Mouse (Mus musculus) liver, embryonic 14.5 days (tissue): Measurements from ENCODE around the gene Ing5. TPM values are rescaled to one million over a fixed set of nuclear protein-coding genes. Genes with fewer than 3 reads are reported as not detected.

Experiments
- ATAC-seq: fragments of 200-750 bp; cut with Nextera tagmentation; 2 replicates; pipeline ENCODE4 v1.8.0; 2017; ENCODE audit warnings: moderate number of reproducible peaks, mild to moderate bottlenecking, moderate library complexity; ENCODE audit not compliant: insufficient read depth
- DNase-seq, 3 experiments: peaks; one replicate each; pipeline ENCODE4 v3.0.0-alpha.2; 2012 to 2013; ENCODE audit warnings: low read depth in 3 of 3, low spot score in 3 of 3
- H3K27ac ChIP-seq: fragments of 300-500 bp; sonication (generic); 2 replicates; pipeline ENCODE4 v1.5.1; 2014; ENCODE audit warnings: moderate library complexity, mild to moderate bottlenecking, control low read depth, inconsistent platforms
- H3K27me3 ChIP-seq: fragments of 300-500 bp; sonication (generic); 2 replicates; pipeline ENCODE4 v1.6.1; 2014; ENCODE audit warnings: mild to moderate bottlenecking, low read length, moderate library complexity; ENCODE audit not compliant: control insufficient read depth, insufficient read depth
- H3K36me3 ChIP-seq: fragments of 300-500 bp; sonication (generic); replicated peaks from 2 replicates; pipeline ENCODE4 v1.6.1; 2014; ENCODE audit warnings: low read depth; ENCODE audit not compliant: control insufficient read depth, insufficient read depth
- H3K4me1 ChIP-seq, 2 experiments: fragments of 200-500 bp in 1 of 2; fragments of 300-500 bp in 1 of 2; sonication (generic) in 1 of 2; replicated peaks; 2 replicates each; pipeline ENCODE4 v1.6.1; 2012 to 2014; ENCODE audit warnings: antibody characterized with exemption in 1 of 2, inconsistent platforms in 1 of 2, low read length in 1 of 2; ENCODE audit not compliant: control insufficient read depth in 2 of 2, insufficient read depth in 2 of 2
- H3K4me2 ChIP-seq: fragments of 300-500 bp; sonication (generic); 2 replicates; pipeline ENCODE4 v1.6.1; 2014; ENCODE audit warnings: low read depth, mild to moderate bottlenecking, control low read depth, moderate library complexity
- H3K4me3 ChIP-seq, 2 experiments: fragments of 200-500 bp in 1 of 2; fragments of 300-500 bp in 1 of 2; sonication (generic) in 1 of 2; 2 replicates each; pipeline ENCODE4 v1.5.1; 2012 to 2014; ENCODE audit warnings: low read depth in 2 of 2, low read length in 2 of 2, mild to moderate bottlenecking in 2 of 2, control low read depth in 1 of 2, inconsistent platforms in 1 of 2, moderate library complexity in 1 of 2; ENCODE audit not compliant: insufficient read depth in 1 of 2
- H3K9ac ChIP-seq: fragments of 300-500 bp; sonication (generic); replicated peaks from 2 replicates; pipeline ENCODE4 v1.6.1; 2014; ENCODE audit warnings: mild to moderate bottlenecking, control low read depth, moderate library complexity
- H3K9me3 ChIP-seq: fragments of 300-500 bp; sonication (generic); 2 replicates; pipeline ENCODE4 v1.6.1; 2016; ENCODE audit warnings: low read length, mixed read lengths; ENCODE audit not compliant: control insufficient read depth
- CTCF ChIP-seq: IDR thresholded peaks from 2 replicates; pipeline ENCODE4 v1.5.1; 2016; ENCODE audit warnings: antibody characterized with exemption, low read depth, control low read depth
- EP300 ChIP-seq: IDR thresholded peaks from 2 replicates; pipeline ENCODE4 v1.6.1; 2016; ENCODE audit warnings: antibody characterized with exemption, low read depth
- WGBS: fragments of 180-500 bp; shearing (Covaris S2); extraction: QIAGEN DNeasy Blood & Tissue Kit; methylation state at CpG from one replicate; pipeline ENCODE4 v1.1.7; 2014; ENCODE audit not compliant: insufficient replicate concordance; 5-methylcytosine and 5-hydroxymethylcytosine counted together
- polyA plus RNA-seq, 2 experiments: library from polyadenylated mRNA; depleted of rRNA in 1 of 2; stranded (reverse) in 1 of 2; unstranded in 1 of 2; fragments of >200 nt; fragmentation: Nextera tagmentation in 1 of 2; extraction: Ambion mirVana in 1 of 2; gene quantifications; 2 replicates each; pipeline versions ENCODE4 v1.2.1 to v1.2.3; 2012 to 2014

Gene Ing5
- polyA plus RNA-seq, 2 experiments, result 6.9 to 7.6 TPM

DNA sequence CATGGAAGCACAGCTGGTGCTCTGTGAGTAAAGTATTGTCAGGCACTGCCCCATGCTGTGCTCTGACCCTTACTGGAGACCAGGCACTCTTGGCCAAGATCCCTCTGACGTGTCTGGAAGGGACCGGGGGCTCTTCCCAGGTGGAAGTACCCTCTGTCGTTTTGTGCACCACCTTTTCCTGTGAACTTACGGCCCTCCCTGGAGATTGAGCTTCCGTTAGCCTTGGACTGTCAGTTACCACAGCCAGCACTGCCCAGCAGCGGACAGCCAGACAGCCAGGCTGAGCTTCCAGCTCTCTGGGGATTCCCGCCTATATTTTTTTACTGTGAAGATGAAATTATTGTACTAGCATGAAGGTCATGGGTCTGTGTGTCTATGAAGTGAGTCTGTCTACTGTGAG, 15.0 kb downstream of the Ing5 start:
- no peak overlapping the region for H3K9ac ChIP-seq
- no peaks in the 10 kb centered on the region for H3K27me3 ChIP-seq
- ATAC-seq (no peak), DNase-seq (no peak)
- peaks cover 48% of the 10 kb centered on the region for H3K36me3 ChIP-seq
- H3K9me3 ChIP-seq, result no peaks in the 10 kb centered on the region
- H3K27ac ChIP-seq, result no peak overlapping the region
- H3K4me1 ChIP-seq, result peaks cover 0 to under 1% of the 10 kb centered on the region in 2 experiments; a peak in 2 of 4 replicates
- no peak overlapping the region for H3K4me3 ChIP-seq
- 81% methylated on average over 7 of the region's 7 CpGs for WGBS
- no peak for TF ChIP-seq CTCF
- no peak for TF ChIP-seq EP300
- no peak overlapping the region for H3K4me2 ChIP-seq

DNA sequence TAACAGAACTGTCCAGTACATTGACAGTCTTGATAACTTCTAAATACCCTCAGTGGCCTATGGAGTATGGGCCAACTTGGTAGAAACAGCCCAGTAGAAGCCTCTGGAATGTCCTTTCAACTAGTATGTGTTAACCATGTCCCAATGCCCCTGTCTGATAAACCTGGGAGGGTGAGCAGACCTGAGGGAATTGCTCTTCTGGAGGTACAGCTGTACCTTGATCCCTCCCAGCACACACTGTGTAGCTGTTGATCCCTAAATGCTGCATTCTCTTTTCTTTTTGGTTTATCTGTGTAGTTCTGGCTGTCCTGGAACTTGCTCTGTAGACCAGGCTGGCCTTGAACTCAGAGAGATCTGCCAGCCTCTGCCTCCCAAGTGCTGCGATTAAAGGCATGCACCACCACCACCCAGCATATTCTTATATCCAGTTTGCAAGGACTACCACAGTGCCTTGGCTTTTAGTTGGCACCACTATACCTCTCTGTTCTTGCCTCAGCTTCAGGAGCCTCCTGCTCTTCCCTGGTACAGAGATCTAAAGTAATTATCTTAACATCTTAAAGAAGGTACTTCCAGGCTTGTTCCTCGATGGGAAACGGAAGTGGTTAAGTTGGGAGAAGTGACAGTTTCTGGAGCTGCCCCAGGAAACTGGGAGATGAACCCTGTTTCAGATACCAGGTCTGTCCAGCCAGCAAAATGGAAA, 20.2 kb downstream of the Ing5 start:
- H3K4me3 ChIP-seq, result no peak overlapping the region
- H3K4me1 ChIP-seq, result peaks cover 13 to 17% of the 10 kb centered on the region in 2 experiments
- H3K4me2 ChIP-seq, result peak overlapping the region; percentile 99
- ATAC-seq, result no peak
- DNase-seq, result no peak
- H3K9ac ChIP-seq, result peak overlapping the region; percentile 82
- 63% methylated on average over 3 of the region's 3 CpGs for WGBS
- no peaks in the 10 kb centered on the region for H3K9me3 ChIP-seq
- peak overlapping the region; percentile 96 for H3K27ac ChIP-seq
- TF ChIP-seq CTCF, result no peak
- TF ChIP-seq EP300, result no peak
- peaks cover 9% of the 10 kb centered on the region for H3K36me3 ChIP-seq
- no peaks in the 10 kb centered on the region for H3K27me3 ChIP-seq

DNA sequence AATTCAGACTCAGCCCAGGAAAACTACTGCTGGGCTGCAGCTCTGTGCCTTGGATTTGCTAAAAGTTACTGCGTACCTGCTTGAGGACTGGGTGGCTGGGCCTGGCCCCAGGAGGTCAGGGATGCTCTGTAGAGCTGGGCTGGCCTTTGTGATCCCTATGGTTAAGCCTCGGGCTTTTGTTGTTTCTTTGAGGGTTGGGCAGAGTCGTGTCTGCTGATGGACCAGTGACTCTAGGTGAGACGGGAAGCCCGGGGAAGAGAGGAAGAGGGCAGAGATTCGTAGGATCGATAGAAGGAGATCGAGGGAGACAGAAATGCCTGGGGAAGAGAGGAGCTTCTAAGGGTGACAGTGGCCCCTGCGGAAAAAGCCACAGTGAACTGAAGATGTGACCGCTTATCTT, 20.8 kb downstream of the Ing5 start, which contains the start of gene D2hgdh:
Gene D2hgdh, plus strand, starts transcription at position 301 of the 400 bp plus-strand sequence.
- ATAC-seq (peak; percentile 26), DNase-seq (no peak)
- Histone ChIP-seq H3K4me1 (peaks cover 13 to 17% of the 10 kb centered on the region in 2 experiments), H3K9me3 (no peaks in the 10 kb centered on the region), H3K36me3 (peaks cover 3% of the 10 kb centered on the region), H3K27me3 (no peaks in the 10 kb centered on the region), H3K27ac (peak within 1 kb of the TSS; percentile 96), H3K4me2 (peak within 1 kb of the TSS; percentile 99), H3K4me3 (peak within 1 kb of the TSS; percentile 61 to 72), H3K9ac (peak within 1 kb of the TSS; percentile 82)
- TF ChIP-seq EP300 (no peak), CTCF (no peak)
- WGBS, result 9% methylated on average over 10 of the region's 10 CpGs

DNA sequence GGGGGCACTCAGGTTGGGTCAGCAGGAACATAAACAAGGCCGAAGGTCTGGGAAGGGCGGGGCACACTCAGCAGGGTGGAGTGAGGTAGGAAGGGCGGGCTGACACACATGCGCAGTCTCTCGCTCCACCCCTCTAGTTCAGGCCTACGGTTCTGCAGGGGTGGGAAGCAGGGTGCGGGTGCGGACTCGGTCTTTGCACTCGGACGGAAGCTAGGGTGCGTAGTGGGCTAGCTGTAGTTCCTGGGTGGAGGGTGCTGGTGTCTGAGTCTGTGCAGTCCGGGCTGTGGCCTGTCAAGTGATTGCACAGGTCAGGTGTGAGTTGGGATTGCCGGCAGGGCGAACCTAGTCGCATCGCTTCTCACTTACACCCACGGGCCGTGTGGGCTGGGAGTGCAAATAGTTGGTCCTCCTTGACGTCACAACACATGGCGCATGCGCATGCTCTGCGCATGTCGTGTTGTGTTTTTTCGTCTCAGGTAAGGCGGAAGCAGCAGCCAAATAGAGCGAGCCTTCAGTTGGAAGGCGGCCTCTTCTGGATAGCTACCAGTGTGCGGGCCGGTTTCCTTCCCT, 21.4 kb downstream of the Ing5 start:
- DNase-seq (peak; percentile 91 to 95 (median 92)), ATAC-seq (peak; percentile 99)
- H3K4me3 ChIP-seq, result peak overlapping the region; percentile 61 to 72
- peaks cover 13 to 17% of the 10 kb centered on the region in 2 experiments for H3K4me1 ChIP-seq
- TF ChIP-seq CTCF, result peak; percentile 57
- TF ChIP-seq EP300, result no peak
- H3K27me3 ChIP-seq, result no peaks in the 10 kb centered on the region
- H3K9ac ChIP-seq, result peak overlapping the region; percentile 82
- peaks cover 2% of the 10 kb centered on the region for H3K36me3 ChIP-seq
- H3K27ac ChIP-seq, result peak overlapping the region; percentile 96
- peak overlapping the region; percentile 99 for H3K4me2 ChIP-seq
- no peaks in the 10 kb centered on the region for H3K9me3 ChIP-seq
- WGBS, result under 1% methylated on average over 30 of the region's 30 CpGs

DNA sequence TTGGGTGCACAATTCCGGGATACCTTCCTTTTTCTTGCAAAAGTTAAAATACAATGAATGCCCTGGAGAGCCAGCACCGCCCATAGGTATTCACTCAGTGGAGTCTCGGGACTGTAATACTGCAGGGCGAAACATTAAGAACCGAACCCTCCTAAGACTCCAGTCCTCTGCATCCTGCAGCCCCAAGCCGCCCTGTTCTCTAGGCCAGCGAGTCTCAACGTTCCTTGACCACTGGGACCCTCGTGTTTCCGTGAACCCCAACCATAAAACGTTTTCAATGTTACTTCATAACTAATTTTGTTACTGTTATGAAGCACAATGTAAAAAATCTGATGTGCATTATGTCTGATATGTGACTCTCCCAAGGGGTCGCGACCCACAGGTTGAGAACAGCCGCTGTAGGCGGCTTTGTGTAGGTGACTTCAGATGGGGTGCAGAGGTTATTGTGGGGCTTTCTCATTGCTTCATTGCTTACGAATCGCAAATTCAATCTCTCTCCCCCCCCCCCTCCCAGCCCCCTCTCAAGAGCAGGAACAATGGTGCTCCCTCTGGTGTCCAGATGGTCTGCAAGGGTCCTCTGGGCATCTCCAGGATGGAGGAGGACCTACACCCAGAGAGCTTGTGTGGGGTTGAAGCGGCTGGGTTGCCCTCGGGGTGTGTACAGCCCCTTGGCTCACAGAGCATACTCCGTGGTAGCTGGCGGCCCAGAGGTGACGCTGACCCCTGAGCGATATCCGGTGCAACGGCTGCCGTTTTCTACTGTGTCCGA, 22.2 kb downstream of the Ing5 start:
- TF ChIP-seq EP300, result no peak
- TF ChIP-seq CTCF, result 0 out of 2 replicates have a peak, but pooled peaks have one; percentile 10
- Histone ChIP-seq H3K36me3 (peaks cover under 1% of the 10 kb centered on the region), H3K4me3 (peak overlapping the region; percentile 61 to 72), H3K4me1 (peaks cover 13 to 17% of the 10 kb centered on the region in 2 experiments), H3K27ac (peak overlapping the region; percentile 96), H3K4me2 (peak overlapping the region; percentile 99), H3K27me3 (no peaks in the 10 kb centered on the region), H3K9ac (peak overlapping the region; percentile 82), H3K9me3 (no peaks in the 10 kb centered on the region)
- DNase-seq, result no peak
- 41% methylated on average over 27 of the region's 27 CpGs for WGBS
- ATAC-seq, result no peak
